Mouse (Mus musculus): ENCODE measurements around the gene Gemin5. TPM values are rescaled to one million over a fixed set of nuclear protein-coding genes. Genes with fewer than 3 reads are reported as not detected.

Gene Gemin5
- polyA plus RNA-seq, 1 experiment from 2014 or later = 11.6 TPM

- TF ChIP-seq CTCF (IDR thresholded peaks at IDR 0.05; ENCODE audit: low read depth) = peak; percentile 92
- DNase-seq (ENCODE audit: low spot score) (peak; percentile 92), ATAC-seq (replicated peaks; ENCODE audit: low FRiP score, low read depth) (peak; percentile 58)
- Histone ChIP-seq H3K27ac (no peak overlapping the region), H3K4me2 (ENCODE audit: low read length) (no peak overlapping the region), H3K9ac (ENCODE audit: low read depth, low read length) (no peak overlapping the region), H3K4me1 (replicated peaks; ENCODE audit: insufficient read depth, low read length) (no peaks in the 10 kb centered on the region), H3K36me3 (ENCODE audit: insufficient read depth, low read length) (peaks cover 29% of the 10 kb centered on the region; the same call in 1 of the 2 replicates), H3K9me3 (replicated peaks; ENCODE audit: low read length) (no peaks in the 10 kb centered on the region), H3K4me3 (replicated peaks; ENCODE audit: low read depth, low read length) (no peak overlapping the region), H3K27me3 (ENCODE audit: insufficient read depth, low read length) (no peaks in the 10 kb centered on the region)
- WGBS = 17% methylated on average over 3 of the region's 3 CpGs
These were observed 11.2 kb upstream of the Gemin5 start for GRCm38 (mm10) chr11:58179563-58179962.

- ATAC-seq (replicated peaks; ENCODE audit: low FRiP score, low read depth) (peak; percentile 72), DNase-seq (ENCODE audit: low spot score) (peak; percentile 98)
- H3K27ac ChIP-seq = peak within 1 kb of the TSS; percentile 81
- H3K4me1 ChIP-seq (replicated peaks; ENCODE audit: insufficient read depth, low read length) = 0 out of 2 replicates have a peak, but pooled peaks cover 3% of the 10 kb centered on the region
- no peaks in the 10 kb centered on the region for H3K27me3 ChIP-seq (ENCODE audit: insufficient read depth, low read length)
- WGBS = under 1% methylated on average over 34 of the region's 34 CpGs
- peaks cover 20% of the 10 kb centered on the region; the same call in 1 of the 2 replicates for H3K36me3 ChIP-seq (ENCODE audit: insufficient read depth, low read length)
- no peak for TF ChIP-seq CTCF (IDR thresholded peaks at IDR 0.05; ENCODE audit: low read depth)
- peak within 1 kb of the TSS; percentile 75 for H3K4me3 ChIP-seq (replicated peaks; ENCODE audit: low read depth, low read length)
- H3K4me2 ChIP-seq (ENCODE audit: low read length) = peak within 1 kb of the TSS; percentile 65
- peak within 1 kb of the TSS; percentile 76 for H3K9ac ChIP-seq (ENCODE audit: low read depth, low read length)
- no peaks in the 10 kb centered on the region for H3K9me3 ChIP-seq (replicated peaks; ENCODE audit: low read length)
These were observed 3.2 kb upstream of the Gemin5 start, which contains the start of gene Mrpl22 for GRCm38 (mm10) chr11:58171459-58172091. Gene Mrpl22 (plus strand): TSS chr11:58171661.

- Histone ChIP-seq H3K27ac (no peak overlapping the region), H3K9me3 (replicated peaks; ENCODE audit: low read length) (no peaks in the 10 kb centered on the region), H3K4me3 (replicated peaks; ENCODE audit: low read depth, low read length) (no peak overlapping the region), H3K27me3 (ENCODE audit: insufficient read depth, low read length) (no peaks in the 10 kb centered on the region), H3K36me3 (ENCODE audit: insufficient read depth, low read length) (peaks cover 12% of the 10 kb centered on the region; the same call in 1 of the 2 replicates), H3K4me2 (ENCODE audit: low read length) (no peak overlapping the region), H3K4me1 (replicated peaks; ENCODE audit: insufficient read depth, low read length) (0 out of 2 replicates have a peak, but pooled peaks cover 3% of the 10 kb centered on the region), H3K9ac (ENCODE audit: low read depth, low read length) (no peak overlapping the region)
- no peak for DNase-seq (ENCODE audit: low spot score)
- 77% methylated on average over 4 of the region's 4 CpGs for WGBS
- no peak for ATAC-seq (replicated peaks; ENCODE audit: low FRiP score, low read depth)
- TF ChIP-seq CTCF (IDR thresholded peaks at IDR 0.05; ENCODE audit: low read depth) = no peak
These were observed 1.3 kb upstream of the Gemin5 start for GRCm38 (mm10) chr11:58169666-58170065.

GRCm38 (mm10) chr11:58167822-58168166, 545 bp downstream of the Gemin5 start:
- Histone ChIP-seq H3K27ac (peak overlapping the region; percentile 65), H3K9me3 (replicated peaks; ENCODE audit: low read length) (no peaks in the 10 kb centered on the region), H3K36me3 (ENCODE audit: insufficient read depth, low read length) (peaks cover 16% of the 10 kb centered on the region; the same call in 1 of the 2 replicates), H3K4me3 (replicated peaks; ENCODE audit: low read depth, low read length) (peak overlapping the region; percentile 80), H3K9ac (ENCODE audit: low read depth, low read length) (peak overlapping the region; percentile 69), H3K4me2 (ENCODE audit: low read length) (peak overlapping the region; percentile 70), H3K27me3 (ENCODE audit: insufficient read depth, low read length) (no peaks in the 10 kb centered on the region), H3K4me1 (replicated peaks; ENCODE audit: insufficient read depth, low read length) (0 out of 2 replicates have a peak, but pooled peaks cover 3% of the 10 kb centered on the region)
- 0% methylated on average over 8 of the region's 8 CpGs for WGBS
- ATAC-seq (replicated peaks; ENCODE audit: low FRiP score, low read depth) (no peak), DNase-seq (ENCODE audit: low spot score) (no peak)
- peak; percentile 28; the same call in 1 of the 2 replicates for TF ChIP-seq CTCF (IDR thresholded peaks at IDR 0.05; ENCODE audit: low read depth)

GRCm38 (mm10) chr11:58165072-58165471, 3.3 kb downstream of the Gemin5 start:
- Histone ChIP-seq H3K36me3 (ENCODE audit: insufficient read depth, low read length) (peaks cover 25% of the 10 kb centered on the region), H3K27me3 (ENCODE audit: insufficient read depth, low read length) (no peaks in the 10 kb centered on the region), H3K27ac (no peak overlapping the region), H3K4me3 (replicated peaks; ENCODE audit: low read depth, low read length) (no peak overlapping the region), H3K4me1 (replicated peaks; ENCODE audit: insufficient read depth, low read length) (no peaks in the 10 kb centered on the region), H3K9ac (ENCODE audit: low read depth, low read length) (no peak overlapping the region), H3K9me3 (replicated peaks; ENCODE audit: low read length) (no peaks in the 10 kb centered on the region), H3K4me2 (ENCODE audit: low read length) (no peak overlapping the region)
- DNase-seq (ENCODE audit: low spot score) = no peak
- WGBS = 94% methylated on average over 2 of the region's 2 CpGs
- peak; percentile 31; the same call in 1 of the 2 replicates for TF ChIP-seq CTCF (IDR thresholded peaks at IDR 0.05; ENCODE audit: low read depth)
- no peak for ATAC-seq (replicated peaks; ENCODE audit: low FRiP score, low read depth)

- ATAC-seq (replicated peaks; ENCODE audit: low FRiP score, low read depth) = no peak
- Histone ChIP-seq H3K4me2 (ENCODE audit: low read length) (no peak overlapping the region), H3K4me3 (replicated peaks; ENCODE audit: low read depth, low read length) (no peak overlapping the region), H3K36me3 (ENCODE audit: insufficient read depth, low read length) (peaks cover 58% of the 10 kb centered on the region), H3K9ac (ENCODE audit: low read depth, low read length) (no peak overlapping the region), H3K4me1 (replicated peaks; ENCODE audit: insufficient read depth, low read length) (no peaks in the 10 kb centered on the region), H3K27me3 (ENCODE audit: insufficient read depth, low read length) (no peaks in the 10 kb centered on the region), H3K27ac (no peak overlapping the region), H3K9me3 (replicated peaks; ENCODE audit: low read length) (no peaks in the 10 kb centered on the region)
- 47% methylated on average over 3 of the region's 3 CpGs for WGBS
- TF ChIP-seq CTCF (IDR thresholded peaks at IDR 0.05; ENCODE audit: low read depth) = no peak
- no peak for DNase-seq (ENCODE audit: low spot score)
These were observed 11.5 kb downstream of the Gemin5 start for GRCm38 (mm10) chr11:58156871-58157270.

Data from kidney, postnatal 0 days (tissue).